Mouse (Mus musculus) left cerebral cortex, postnatal 4 days (tissue): ENCODE measurements at regions not wholly inside any gene's neighbourhood (a gene's known extent, or its start where the extent isn't known, plus 50 kb on each side); places are given as distances from the start of the nearest gene placed in this dataset.
A peak's percentile ranks its signal among the peaks of the same experiment; 100 is the strongest.

Experiments used
- DNase-seq: peaks from one replicate; pipeline ENCODE4 v3.0.0-alpha.2; 2022
- intact Hi-C: fragments of 180-260 bp; cut with DNase I; formaldehyde crosslinking; loops from one replicate; pipeline ENCODE4 v1.15.1; 2025

- intact Hi-C loops: no loop called here
- DNase-seq: no peak
Measured at GRCm38 (mm10) chr12:30647511-30647910, 63.3 kb downstream of the Tmem18 start.

DNA sequence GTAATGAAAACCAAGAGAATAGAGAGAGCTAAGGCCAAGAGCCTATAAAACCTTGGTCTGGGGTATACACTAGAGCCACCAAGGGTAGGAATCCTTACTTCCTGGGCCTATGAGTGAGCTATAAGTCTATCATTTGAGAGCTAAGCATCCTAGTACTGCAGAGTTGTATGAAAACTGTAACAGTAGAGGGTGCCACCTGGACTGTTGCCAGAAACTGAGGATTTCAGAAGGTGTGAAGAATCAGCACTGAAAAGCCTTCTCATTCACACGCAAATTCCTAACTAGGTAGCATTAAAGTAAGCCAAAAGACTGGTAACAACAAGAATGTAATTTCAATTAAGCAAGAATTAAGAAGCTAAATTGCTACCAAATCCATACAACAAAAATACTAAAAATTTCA lies 67.3 kb downstream of the Tmem18 start:
- intact Hi-C loops: no loop called here
- peak; percentile 41 for DNase-seq

GRCm38 (mm10) chr12:30654347-30655075 lies 70.3 kb downstream of the Tmem18 start:
- no peak for DNase-seq
- intact Hi-C loops: no loop called here

- intact Hi-C loops: no loop called here
Measured at GRCm38 (mm10) chr12:30655076-30655421, 70.8 kb downstream of the Tmem18 start.

DNA sequence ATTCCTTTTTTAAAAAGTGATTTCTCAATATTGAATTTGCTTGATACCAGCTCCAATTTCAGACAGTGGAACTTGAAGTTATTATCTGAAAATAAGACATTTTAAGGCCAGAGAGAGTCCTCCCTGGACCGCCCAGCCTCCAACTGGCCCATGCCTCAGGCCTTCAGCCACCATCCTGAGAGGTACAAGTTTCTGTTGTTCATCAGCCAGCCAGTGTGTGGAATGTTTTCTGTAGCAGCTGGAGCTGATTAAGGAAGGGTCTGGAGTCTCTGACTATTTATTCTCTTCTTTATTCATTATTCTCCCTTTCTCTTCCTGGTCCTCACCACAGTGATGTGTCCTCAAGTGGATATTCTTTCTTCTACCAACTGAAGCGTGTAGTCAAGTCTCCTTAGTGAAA lies 94.6 kb downstream of the Tmem18 start:
- intact Hi-C loops: no loop called here
- no peak for DNase-seq

More at GRCm38 (mm10) chr12:30655076-30655421, 70.8 kb downstream of the Tmem18 start:
- no peak for DNase-seq

DNA sequence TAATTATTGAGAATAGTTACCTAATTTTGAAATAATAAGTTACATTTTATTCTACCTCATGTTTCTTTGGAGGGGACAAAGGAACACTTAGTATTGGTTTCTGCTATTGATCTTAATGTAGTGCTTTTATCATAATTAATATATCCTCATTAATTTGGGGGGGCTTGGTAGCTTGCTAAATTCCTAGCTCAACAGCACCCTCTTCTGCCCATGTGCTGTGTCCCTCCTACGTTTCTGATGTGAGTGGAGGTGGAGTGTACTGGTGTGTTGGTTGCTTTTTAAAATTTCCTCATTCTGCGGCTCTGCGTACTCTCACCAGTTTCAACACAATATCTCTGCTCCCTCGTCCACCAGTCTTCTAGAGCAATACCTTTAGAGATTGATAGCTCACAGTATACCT lies 105.8 kb downstream of the Tmem18 start:
- intact Hi-C loops: no loop called here
- no peak for DNase-seq

DNA sequence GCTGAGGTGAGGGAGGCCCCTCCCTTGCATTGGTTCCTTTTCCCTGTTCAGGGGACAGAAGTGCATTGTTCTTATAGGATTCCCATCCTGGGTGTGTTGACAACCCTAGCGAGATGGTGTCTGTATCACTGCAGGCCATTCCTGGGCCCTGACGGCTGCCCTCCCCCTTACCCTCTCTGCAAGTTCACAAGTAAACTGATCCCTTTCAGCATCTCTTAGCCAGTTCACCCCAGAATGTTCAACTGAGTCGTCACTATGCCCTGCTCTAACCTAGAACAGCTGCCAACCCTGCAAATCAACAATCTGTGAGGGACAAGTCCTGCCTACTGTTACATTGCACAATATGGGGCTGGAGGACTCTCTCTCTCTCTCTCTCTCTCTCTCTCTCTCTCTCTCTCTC lies 109.3 kb downstream of the Tmem18 start:
- intact Hi-C loops: no loop called here
- DNase-seq: no peak

GRCm38 (mm10) chr12:30698256-30698655 lies 114.0 kb downstream of the Tmem18 start:
- DNase-seq: no peak
- intact Hi-C loops: no loop called here

- intact Hi-C loops: no loop called here
- no peak for DNase-seq
Measured at GRCm38 (mm10) chr12:30703691-30704090, 119.5 kb downstream of the Tmem18 start.

DNA sequence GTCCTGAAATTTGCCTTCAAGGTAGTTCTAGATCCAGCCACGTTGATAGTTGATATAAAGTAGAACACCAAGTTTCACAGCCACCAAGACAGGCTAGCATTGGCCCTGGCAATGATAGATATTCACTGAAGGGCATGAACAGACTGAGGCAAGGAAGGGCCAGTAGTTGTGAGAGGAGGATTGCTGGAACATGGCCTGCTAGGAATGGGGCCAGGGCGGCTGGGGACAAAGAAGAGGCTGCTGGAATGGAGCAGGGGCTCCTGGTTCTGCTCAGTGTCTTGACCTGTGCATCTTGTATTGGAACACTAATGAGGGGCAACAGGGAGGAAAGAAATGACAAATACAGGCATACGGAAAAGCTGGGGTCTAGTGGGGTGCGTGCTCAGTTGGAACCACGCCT lies 123.0 kb downstream of the Tmem18 start:
- intact Hi-C loops: no loop called here

GRCm38 (mm10) chr12:30708635-30709181 lies 124.5 kb downstream of the Tmem18 start:
- no peak for DNase-seq
- intact Hi-C loops: no loop called here

More for the DNA sequence above, 123.0 kb downstream of the Tmem18 start:
- peak; percentile 27 for DNase-seq

DNA sequence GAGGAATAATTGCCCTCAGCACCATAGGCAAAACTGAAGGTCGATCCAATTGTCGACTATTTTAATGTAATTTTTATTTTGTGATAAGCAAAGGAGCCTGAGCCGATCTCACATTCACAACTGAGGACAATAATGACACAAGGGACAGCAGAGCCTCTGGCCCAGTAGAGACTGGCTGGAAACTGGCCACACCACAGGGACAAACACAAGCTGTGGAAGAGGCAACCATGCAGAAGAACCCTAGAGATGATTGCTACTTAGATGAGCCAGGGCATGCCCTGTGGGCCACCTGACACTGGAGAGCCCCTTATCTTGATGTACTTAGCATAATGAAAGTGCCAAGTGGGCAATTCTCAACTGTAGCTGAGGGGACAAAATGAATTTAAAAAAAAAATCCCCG lies 126.3 kb downstream of the Tmem18 start:
- peak; percentile 73 for DNase-seq
- intact Hi-C loops: no loop called here

- peak; percentile 10 for DNase-seq
- intact Hi-C loops: no loop called here
Measured at GRCm38 (mm10) chr12:30726747-30727146, 142.5 kb downstream of the Tmem18 start.

GRCm38 (mm10) chr12:30729437-30729836 lies 145.2 kb downstream of the Tmem18 start:
- intact Hi-C loops: no loop called here
- no peak for DNase-seq

DNA sequence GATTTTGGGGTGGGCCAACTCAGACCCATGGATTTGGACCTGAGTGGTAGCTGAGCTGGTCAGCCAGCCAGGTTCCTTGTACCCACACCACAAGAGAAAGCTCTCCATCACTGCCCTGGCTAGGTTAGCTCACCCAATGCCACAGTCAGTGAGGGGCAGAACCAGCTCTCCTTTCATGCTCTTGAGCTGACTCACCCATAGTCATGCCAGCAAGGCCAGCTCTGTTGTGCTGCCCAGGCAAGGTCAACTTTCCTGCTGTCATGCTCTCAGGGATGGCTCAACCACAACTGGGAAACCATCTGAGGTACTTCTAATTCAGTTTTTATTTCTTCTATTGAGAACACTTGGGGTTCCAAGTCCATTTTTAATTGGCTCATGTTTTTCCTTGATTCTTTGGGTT lies 116.5 kb upstream of the Alkal2 start:
- intact Hi-C loops: no loop called here
- DNase-seq: no peak

- DNase-seq: no peak
- intact Hi-C loops: no loop called here
Measured at GRCm38 (mm10) chr12:30793371-30793770, 90.8 kb upstream of the Alkal2 start.

GRCm38 (mm10) chr12:30816096-30816495 lies 68.0 kb upstream of the Alkal2 start:
- intact Hi-C loops: no loop called here
- DNase-seq: no peak

- DNase-seq: no peak
- intact Hi-C loops: no loop called here
Measured at GRCm38 (mm10) chr12:30831383-30831782, 52.7 kb upstream of the Alkal2 start.
